Mouse (Mus musculus) skeletal muscle tissue, adult 2 months (tissue): ENCODE measurements at regions not wholly inside any gene's neighbourhood (a gene's known extent, or its start where the extent isn't known, plus 50 kb on each side); places are given as distances from the start of the nearest gene placed in this dataset.

Source experiments
- DNase-seq: peaks from one replicate; pipeline ENCODE4 v3.0.0-alpha.2; 2012; ENCODE audit warnings: low read depth, low spot score

- DNase-seq, result no peak
Measured at GRCm38 (mm10) chr15:27129697-27130096, 234.3 kb upstream of the Fbxl7 start.

DNA sequence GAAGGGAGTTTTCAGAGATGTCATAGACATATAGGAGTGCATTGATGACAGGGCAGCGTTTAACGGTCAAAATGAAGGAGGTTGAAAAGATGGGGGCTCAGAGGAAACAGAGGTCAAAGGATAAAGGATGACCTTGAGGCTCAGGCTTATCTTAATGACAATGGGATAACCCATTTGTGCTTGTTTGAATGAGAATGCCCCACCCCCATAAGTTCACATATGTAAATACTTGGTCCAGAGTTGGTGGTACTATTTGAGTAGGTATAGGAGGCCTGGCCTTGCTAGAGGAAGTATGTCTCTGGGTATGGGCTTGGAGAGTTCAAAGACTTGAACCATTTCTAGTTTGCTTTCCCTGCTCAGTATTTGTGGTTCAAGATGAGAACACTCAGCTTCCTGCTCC is 237.4 kb upstream of the Fbxl7 start:
- DNase-seq, result no peak

- DNase-seq, result no peak
Measured at GRCm38 (mm10) chr15:27137580-27137979, 242.2 kb upstream of the Fbxl7 start.

DNA sequence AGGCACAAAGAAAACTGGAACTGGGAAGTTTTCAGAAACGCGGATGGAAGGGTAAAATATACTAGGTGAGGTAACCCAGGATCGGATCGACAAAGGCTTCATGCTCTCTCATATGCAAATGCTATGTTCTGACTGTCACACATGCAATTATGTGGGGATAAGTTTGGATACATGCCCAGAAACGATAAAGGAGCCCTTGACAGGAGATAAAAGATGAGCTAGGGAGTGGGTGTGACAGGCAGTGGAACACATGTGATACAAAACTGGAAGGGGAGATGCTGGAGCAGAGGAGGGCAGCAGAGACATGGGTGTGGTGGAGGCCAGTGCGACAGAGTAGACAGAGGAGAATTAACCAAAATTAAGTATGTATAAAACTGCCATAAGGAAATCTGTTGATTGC is 250.5 kb upstream of the Fbxl7 start:
- no peak for DNase-seq

DNA sequence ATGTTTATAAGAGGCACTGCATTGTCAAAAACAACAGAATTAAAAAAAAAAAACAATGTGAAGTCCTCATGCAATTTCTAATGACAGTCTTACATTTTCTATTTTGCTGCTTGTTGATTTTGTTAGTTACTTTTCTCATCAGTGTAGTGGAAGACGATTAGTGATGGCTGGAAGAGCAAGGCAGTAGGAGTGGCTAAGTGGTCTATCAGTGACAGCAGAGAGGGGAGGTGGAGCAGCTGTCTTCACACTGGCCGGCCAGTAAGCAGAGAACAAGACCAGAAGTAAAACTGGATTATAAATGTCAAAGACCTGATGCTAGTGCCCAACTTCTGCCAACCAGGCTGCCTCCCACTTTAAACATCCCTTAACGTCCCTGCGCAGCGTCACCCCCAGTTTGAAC is 265.6 kb upstream of the Fbxl7 start:
- no peak for DNase-seq

- DNase-seq, result no peak
Measured at GRCm38 (mm10) chr15:27167484-27167883, 272.1 kb upstream of the Fbxl7 start.

- no peak for DNase-seq
Measured at GRCm38 (mm10) chr15:27169846-27170245, 274.5 kb upstream of the Fbxl7 start.

GRCm38 (mm10) chr15:27173506-27173905 is 278.1 kb upstream of the Fbxl7 start:
- no peak for DNase-seq

DNA sequence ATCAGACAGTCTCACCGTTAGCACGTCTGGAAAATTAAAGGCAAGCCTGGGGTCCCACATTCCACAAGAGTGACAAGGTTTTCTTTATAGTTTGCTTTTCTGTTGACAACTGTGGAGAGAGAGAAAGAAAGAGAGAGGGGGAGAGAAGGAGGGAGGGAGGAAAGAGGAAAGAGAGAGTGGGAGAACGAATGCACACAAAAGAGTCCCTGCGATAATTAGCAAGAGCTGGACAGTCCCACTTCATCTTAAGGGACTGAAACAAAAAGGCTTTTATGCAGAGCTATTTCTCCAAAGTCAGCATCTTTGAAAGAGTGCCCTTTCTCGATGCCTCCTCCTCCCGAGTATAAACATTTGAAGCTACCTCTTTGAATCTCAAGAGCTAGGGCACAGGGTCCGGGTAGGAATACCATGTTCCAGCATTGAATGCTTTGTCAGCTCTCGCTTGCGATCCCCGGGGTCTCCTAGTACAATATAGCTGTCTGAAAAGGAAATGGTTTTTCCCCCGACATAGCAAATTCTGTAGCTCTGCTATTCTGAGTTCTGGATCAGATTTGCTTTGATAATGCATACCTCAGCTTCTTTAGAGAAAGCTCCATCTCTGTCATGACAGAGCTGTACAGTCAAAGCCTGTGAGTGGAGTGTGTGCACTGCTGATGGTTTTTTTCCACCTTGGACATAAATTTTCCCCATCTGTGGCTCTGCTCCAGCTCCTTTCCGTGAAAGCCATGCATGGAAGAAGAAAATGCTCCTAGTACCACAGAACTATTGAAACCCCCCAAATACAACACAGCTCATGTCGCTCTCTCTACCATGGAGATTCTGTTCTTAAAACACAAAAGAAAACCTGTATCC is 282.9 kb upstream of the Fbxl7 start:
- no peak for DNase-seq

- peak; percentile 5 for DNase-seq
Measured at GRCm38 (mm10) chr15:27189699-27190098, 276.8 kb upstream of the Ank start.

- no peak for DNase-seq
Measured at GRCm38 (mm10) chr15:27201513-27201912, 265.0 kb upstream of the Ank start.

GRCm38 (mm10) chr15:27204888-27205287 is 261.6 kb upstream of the Ank start:
- DNase-seq, result no peak

DNA sequence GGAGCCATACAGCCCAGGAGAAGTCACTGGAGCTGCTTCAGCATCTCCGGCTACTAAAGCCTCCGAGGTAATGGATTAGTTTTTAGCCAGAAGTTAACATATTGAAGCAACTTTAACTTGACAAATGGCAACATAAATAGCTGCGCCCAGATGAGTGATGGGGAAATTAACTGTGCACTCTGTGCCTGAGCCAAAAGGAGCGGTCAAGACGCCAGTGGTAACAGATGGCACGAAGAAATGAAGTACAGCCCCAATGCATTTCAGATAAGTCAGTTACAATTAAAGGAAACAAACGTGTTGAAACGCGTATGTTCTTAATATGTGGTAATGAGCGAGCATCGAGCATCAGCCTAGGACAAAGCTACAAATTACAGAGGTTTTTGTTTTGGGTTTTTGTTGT is 259.0 kb upstream of the Ank start:
- DNase-seq, result no peak

GRCm38 (mm10) chr15:27216387-27216786 is 250.1 kb upstream of the Ank start:
- no peak for DNase-seq

GRCm38 (mm10) chr15:27219126-27219738 is 247.2 kb upstream of the Ank start:
- no peak for DNase-seq

- DNase-seq, result no peak
Measured at GRCm38 (mm10) chr15:27223610-27224511, 242.6 kb upstream of the Ank start.

DNA sequence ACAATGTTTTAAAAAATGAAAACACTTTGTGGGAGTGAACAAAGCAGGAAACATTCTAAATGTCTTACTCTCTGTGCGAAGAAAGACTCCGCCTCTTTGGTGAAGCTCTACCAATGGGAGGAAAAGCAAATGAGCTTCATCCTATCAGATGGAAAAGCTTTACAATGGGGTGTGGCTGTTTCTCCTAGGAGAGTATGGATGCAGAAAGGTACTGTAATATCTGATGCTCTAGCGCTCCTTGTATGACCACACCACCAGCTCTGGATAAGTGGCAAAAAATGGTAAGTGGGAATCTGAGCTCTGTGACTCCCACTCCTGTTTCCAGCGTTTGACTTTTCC is 242.0 kb upstream of the Ank start:
- DNase-seq, result no peak

GRCm38 (mm10) chr15:27232804-27233203 is 233.7 kb upstream of the Ank start:
- DNase-seq, result no peak

DNA sequence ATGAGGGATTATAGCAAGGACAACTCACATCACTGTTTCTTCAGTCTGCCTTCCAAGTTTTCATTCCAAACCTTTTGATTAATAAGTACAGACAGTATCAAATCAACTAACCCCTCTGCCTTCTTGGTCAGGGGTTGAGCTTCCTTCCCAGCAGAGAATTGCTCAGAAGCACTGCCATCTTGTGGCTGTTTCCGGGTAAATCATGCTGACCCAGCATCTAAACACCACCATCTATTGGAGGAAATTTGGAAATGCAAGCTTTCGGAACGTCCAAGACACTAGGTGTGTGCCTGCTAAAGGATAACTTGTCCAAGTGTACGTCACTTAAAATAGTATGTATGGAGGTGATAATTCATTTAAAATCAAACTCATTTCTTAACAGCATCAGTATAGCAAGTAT is 231.7 kb upstream of the Ank start:
- DNase-seq, result peak; percentile 8

DNA sequence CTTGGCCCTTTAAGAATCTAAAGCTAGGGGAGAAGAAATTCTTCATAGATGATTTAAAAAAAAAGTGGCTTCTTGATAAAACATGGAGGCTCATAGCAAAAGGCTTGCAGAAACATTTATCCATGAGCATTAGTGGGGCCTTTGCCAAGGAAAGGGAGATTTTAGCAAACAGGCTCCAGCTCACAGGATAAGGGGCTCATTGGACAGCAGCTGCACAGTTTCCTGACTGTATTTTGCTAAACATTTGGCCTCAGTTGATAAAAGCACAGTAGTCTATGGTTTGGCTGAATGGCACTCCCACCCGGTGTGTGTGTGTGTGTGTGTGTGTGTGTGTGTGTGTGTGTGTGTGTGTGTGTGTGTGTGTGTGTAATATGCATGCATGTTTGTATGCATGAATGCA is 228.2 kb upstream of the Ank start:
- no peak for DNase-seq

GRCm38 (mm10) chr15:27246302-27246701 is 220.2 kb upstream of the Ank start:
- peak; percentile 19 for DNase-seq
